Mouse (Mus musculus): Measurements from ENCODE around the gene Kif26b.

Gene Kif26b

GRCm38 (mm10) chr1:178840311-178840710 lies 311.4 kb downstream of the Kif26b start:
- no peak for DNase-seq (ENCODE audit: low read depth, low spot score)

- no peak for DNase-seq (ENCODE audit: low read depth, low spot score)
These were observed 315.9 kb downstream of the Kif26b start for GRCm38 (mm10) chr1:178844839-178845238.

- no peak for DNase-seq (ENCODE audit: low read depth, low spot score)
These were observed 318.6 kb downstream of the Kif26b start for GRCm38 (mm10) chr1:178847569-178847968.

- DNase-seq (ENCODE audit: low read depth, low spot score), result no peak
These were observed 319.6 kb downstream of the Kif26b start for GRCm38 (mm10) chr1:178848380-178849106.

GRCm38 (mm10) chr1:178850569-178850968 lies 321.6 kb downstream of the Kif26b start:
- no peak for DNase-seq (ENCODE audit: low read depth, low spot score)

GRCm38 (mm10) chr1:178854936-178855335 lies 326.0 kb downstream of the Kif26b start:
- DNase-seq (ENCODE audit: low read depth, low spot score), result no peak

DNA sequence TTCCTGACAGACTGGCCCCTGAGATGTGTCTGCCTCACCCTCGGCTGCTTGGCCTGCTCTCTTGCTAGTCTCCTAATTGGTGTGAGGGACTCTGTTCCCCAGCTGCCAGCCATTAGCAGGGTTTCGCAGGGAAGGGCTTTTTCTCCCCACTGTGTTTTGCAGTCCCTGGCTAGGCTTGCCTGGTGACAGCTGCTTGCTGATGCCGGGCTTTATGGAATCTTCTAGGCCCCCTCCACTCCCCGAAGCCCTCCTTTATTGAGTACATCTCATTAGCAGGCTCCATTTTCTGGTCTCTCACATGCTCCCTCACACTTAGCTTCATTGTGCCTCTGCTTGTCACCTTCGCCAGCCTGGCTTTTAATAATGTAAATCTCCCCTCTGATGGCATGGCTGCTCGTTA lies 327.0 kb downstream of the Kif26b start:
- DNase-seq (ENCODE audit: low read depth, low spot score), result no peak

GRCm38 (mm10) chr1:178860671-178861391 lies 331.9 kb downstream of the Kif26b start:
- DNase-seq (ENCODE audit: low read depth, low spot score), result no peak

GRCm38 (mm10) chr1:178861392-178861762 lies 332.5 kb downstream of the Kif26b start:
- DNase-seq (ENCODE audit: low read depth, low spot score), result no peak

GRCm38 (mm10) chr1:178863756-178864155 lies 334.8 kb downstream of the Kif26b start:
- DNase-seq (ENCODE audit: low read depth, low spot score), result no peak

DNA sequence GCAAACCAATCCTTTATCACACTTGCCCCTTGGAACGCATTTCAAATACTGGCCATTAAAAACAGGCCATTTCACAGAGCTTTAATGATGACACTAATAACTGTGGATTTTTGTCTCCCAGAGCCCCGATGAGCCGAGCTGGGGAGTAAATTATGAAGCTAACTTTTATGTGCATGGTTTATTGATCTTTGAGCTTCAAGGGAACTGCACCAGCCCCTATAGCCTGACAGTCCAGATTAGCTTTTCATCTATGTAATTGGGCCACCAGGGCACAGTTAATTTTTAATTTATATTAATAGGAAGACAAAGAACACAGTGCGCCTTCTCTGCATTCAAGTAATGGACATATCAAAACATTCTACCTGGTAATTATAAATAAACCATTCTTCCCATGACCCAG lies 335.4 kb downstream of the Kif26b start:
- no peak for DNase-seq (ENCODE audit: low read depth, low spot score)

DNA sequence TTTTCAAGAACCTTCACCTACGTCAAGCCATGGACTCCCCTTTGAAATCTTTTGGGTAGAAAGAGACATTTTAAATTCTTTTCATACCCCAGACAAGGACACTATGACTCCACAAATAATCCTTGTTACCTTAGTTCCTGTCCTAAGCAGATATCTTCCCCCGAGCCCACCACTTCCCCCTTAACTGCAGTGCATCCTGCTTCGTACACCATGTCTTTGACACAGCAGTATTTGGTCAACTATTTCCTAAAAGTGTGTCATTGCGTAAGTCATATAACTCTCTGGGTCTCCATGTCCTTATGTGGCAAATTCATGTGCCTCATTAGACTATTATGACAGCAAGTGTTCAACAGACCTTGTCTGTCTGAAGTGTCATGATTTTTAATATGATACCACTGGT lies 337.8 kb downstream of the Kif26b start:
- no peak for DNase-seq (ENCODE audit: low read depth, low spot score)

DNA sequence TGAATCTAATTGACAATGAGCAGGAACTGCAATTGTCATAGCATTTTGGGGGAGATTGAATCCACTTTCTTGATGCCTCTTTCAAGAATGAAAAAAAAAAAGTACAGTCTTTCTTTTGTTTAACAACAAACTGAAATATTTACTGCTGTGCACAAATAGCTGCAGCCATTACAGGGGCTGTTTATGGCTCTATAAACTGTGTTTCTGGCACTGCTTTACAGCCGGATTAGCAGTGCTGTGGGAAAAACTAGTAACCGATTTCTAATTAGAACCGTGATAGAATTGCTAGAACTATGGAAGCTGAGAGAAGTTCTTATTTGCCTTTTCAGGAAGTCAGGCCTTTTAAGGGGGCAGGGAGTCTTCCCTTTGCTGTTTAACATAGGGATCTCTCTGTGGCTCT lies 342.1 kb downstream of the Kif26b start:
- DNase-seq (ENCODE audit: low read depth, low spot score), result no peak

DNA sequence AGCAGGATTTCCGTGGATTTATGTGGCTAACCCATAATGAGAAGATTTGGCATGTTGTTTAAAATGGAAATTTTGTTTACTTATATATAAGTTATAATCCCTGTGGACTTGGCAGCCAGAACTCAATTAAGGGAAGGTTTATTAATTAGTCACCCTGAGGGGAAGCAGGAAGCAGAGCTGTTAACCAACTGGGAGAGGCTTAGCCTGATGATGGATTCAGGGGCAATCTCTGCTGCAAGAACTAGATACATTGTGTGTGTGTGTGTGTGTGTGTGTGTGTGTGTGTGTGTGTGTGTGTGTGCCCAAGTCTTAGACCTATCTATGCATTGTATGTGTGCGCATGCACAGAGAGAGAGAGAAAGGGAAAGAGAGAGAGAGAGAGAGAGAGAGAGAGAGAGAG lies 348.0 kb downstream of the Kif26b start:
- no peak for DNase-seq (ENCODE audit: low read depth, low spot score)

GRCm38 (mm10) chr1:178878676-178879075 lies 349.8 kb downstream of the Kif26b start:
- DNase-seq (ENCODE audit: low read depth, low spot score), result no peak

- no peak for DNase-seq (ENCODE audit: low read depth, low spot score)
These were observed 352.0 kb downstream of the Kif26b start for GRCm38 (mm10) chr1:178880905-178881304.

DNA sequence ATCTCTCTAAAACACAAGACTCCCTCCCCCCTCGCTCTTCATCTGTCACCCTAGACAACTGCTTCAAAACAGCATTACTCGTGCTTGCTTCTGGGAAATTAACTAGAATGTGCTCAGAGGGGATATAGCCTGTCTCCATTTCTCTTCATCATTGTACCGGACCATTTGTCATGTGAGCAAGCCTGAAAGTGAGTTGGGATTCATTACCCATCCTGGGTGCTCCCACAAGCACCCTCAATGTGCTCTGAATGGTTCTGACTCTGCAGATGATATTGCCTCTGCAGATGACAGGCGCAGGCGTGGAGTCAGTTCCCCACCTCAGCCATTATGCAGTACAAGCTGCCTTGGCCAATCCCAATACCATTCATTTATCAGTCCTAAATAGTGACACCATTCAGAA lies 357.7 kb downstream of the Kif26b start:
- no peak for DNase-seq (ENCODE audit: low read depth, low spot score)

- DNase-seq (ENCODE audit: low read depth, low spot score), result no peak
These were observed 363.5 kb downstream of the Kif26b start for GRCm38 (mm10) chr1:178892376-178892775.

GRCm38 (mm10) chr1:178893229-178894080 lies 364.5 kb downstream of the Kif26b start:
- no peak for DNase-seq (ENCODE audit: low read depth, low spot score)

- DNase-seq (ENCODE audit: low read depth, low spot score), result no peak
These were observed 365.1 kb downstream of the Kif26b start for GRCm38 (mm10) chr1:178894081-178894401.

- no peak for DNase-seq (ENCODE audit: low read depth, low spot score)
These were observed 366.7 kb downstream of the Kif26b start for GRCm38 (mm10) chr1:178895674-178896073.

- DNase-seq (ENCODE audit: low read depth, low spot score), result no peak
These were observed 382.0 kb downstream of the Kif26b start for GRCm38 (mm10) chr1:178910951-178911350.
